Mouse (Mus musculus) kidney, adult 2 months (tissue): ENCODE results near the gene Mprip.

Experiments
- CTCF ChIP-seq: fragments of 200-500 bp; conservative IDR thresholded peaks from 2 replicates; pipeline ENCODE4 v1.5.1; 2011; ENCODE audit warnings: low read depth, mild to moderate bottlenecking, control low read depth, low read length, moderate library complexity, mixed read lengths; ENCODE audit not compliant: insufficient read depth, insufficient read length
- POLR2A ChIP-seq: fragments of 200-500 bp; IDR thresholded peaks from one replicate; pipeline ENCODE4 v1.6.1; 2011; ENCODE audit warnings: low read depth, low read length, control low read depth

- TF ChIP-seq CTCF: no peak
- no peak for TF ChIP-seq POLR2A
Measured at GRCm38 (mm10) chr11:59694533-59694932, 33.4 kb downstream of the Mprip start.
